Mouse (Mus musculus): ENCODE measurements at regions not wholly inside any gene's neighbourhood (a gene's known extent, or its start where the extent isn't known, plus 50 kb on each side); places are given as distances from the start of the nearest gene placed in this dataset.

- no peak overlapping the region for H3K9ac ChIP-seq
- 0 out of 2 replicates have a peak, but pooled peaks cover 3% of the 10 kb centered on the region for H3K4me1 ChIP-seq
- no peaks in the 10 kb centered on the region for H3K27me3 ChIP-seq
- no peak overlapping the region for H3K4me3 ChIP-seq
- no peak for ATAC-seq (ENCODE audit: insufficient number of reproducible peaks, low FRiP score, low TSS enrichment, low read depth)
- no peak overlapping the region for H3K4me2 ChIP-seq
- no peaks in the 10 kb centered on the region for H3K9me3 ChIP-seq
- 69% methylated on average over 9 of the region's 9 CpGs for whole genome bisulfite sequencing
- H3K36me3 ChIP-seq, result no peaks in the 10 kb centered on the region
- H3K27ac ChIP-seq, result no peak overlapping the region
Measured at GRCm38 (mm10) chr2:160170975-160171515, 162.9 kb downstream of the Gm826 start.

DNA sequence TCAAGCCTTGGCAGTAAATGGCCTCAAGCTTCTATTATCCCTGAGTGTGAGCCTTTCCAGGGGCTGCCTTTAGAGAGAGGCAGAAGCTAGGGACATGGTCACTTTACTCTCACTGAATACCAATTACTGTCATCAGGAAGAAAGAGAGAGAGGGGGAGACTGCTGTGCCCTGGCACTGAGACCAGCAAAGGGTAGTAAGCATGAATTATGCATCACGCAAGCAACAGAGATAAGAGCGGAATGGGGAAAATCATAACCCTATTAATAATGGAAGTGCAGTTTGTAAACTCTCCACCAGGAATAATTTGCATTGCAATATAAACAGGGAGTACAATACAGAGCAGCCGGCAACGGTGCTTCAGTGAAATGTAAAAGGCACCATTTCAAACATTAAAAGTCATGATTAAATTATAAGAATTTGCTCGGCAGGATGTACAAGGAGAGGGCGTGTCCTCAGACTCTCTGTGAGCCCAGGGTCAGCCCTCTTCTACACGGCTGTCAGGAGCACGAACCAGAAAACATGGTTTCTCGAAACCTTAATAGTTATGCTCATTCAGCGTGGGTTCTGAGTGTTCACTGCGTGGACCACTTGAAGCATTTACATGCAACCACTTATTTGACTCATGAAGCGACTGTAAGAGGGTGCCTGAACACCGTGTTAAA lies 175.2 kb downstream of the Gm826 start:
- no peak overlapping the region for H3K9ac ChIP-seq
- H3K27me3 ChIP-seq, result no peaks in the 10 kb centered on the region
- no peaks in the 10 kb centered on the region; the same call in 1 of the 2 replicates for H3K4me1 ChIP-seq
- H3K27ac ChIP-seq, result no peak overlapping the region
- no peaks in the 10 kb centered on the region for H3K9me3 ChIP-seq
- no peak for ATAC-seq (ENCODE audit: insufficient number of reproducible peaks, low FRiP score, low TSS enrichment, low read depth)
- no peak overlapping the region for H3K4me3 ChIP-seq
- H3K36me3 ChIP-seq, result no peaks in the 10 kb centered on the region
- WGBS, result 81% methylated on average over 13 of the region's 13 CpGs
- no peak overlapping the region for H3K4me2 ChIP-seq

DNA sequence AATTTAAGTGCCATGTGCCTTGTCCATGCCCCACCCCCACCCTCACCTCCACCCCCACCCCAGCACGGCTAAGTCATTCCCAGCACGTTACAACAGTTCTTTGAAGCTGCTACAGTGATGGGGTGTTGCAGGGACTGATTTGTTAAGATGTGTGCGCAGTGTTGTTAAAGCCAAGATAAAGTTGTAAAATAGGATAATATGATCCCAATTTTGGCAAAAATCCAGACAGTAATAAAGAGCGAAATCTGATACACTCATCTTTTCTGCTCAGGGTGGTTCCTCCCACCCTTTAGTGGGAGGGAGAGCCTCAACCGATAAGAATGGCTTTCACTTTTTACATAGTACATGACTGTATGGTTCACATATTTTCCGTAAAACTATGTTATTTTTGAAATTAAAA lies 180.2 kb downstream of the Gm826 start:
- Histone ChIP-seq H3K4me3 (no peak overlapping the region), H3K36me3 (no peaks in the 10 kb centered on the region), H3K4me2 (no peak overlapping the region), H3K9ac (no peak overlapping the region), H3K27ac (no peak overlapping the region), H3K27me3 (no peaks in the 10 kb centered on the region), H3K4me1 (peaks cover under 1% of the 10 kb centered on the region; the same call in 1 of the 2 replicates), H3K9me3 (no peaks in the 10 kb centered on the region)
- no peak; the same call in 1 of the 2 replicates for ATAC-seq (ENCODE audit: insufficient number of reproducible peaks, low FRiP score, low TSS enrichment, low read depth)
- WGBS, result 35% methylated on average over 6 of the region's 6 CpGs

GRCm38 (mm10) chr2:160152101-160152500 lies 181.9 kb downstream of the Gm826 start:
- Histone ChIP-seq H3K4me3 (no peak overlapping the region), H3K36me3 (no peaks in the 10 kb centered on the region), H3K27ac (no peak overlapping the region), H3K4me2 (no peak overlapping the region), H3K4me1 (peaks cover 4% of the 10 kb centered on the region; the same call in 1 of the 2 replicates), H3K9ac (no peak overlapping the region), H3K27me3 (no peaks in the 10 kb centered on the region), H3K9me3 (no peaks in the 10 kb centered on the region)
- ATAC-seq (ENCODE audit: insufficient number of reproducible peaks, low FRiP score, low TSS enrichment, low read depth), result no peak
- WGBS, result 85% methylated on average over 3 of the region's 3 CpGs

DNA sequence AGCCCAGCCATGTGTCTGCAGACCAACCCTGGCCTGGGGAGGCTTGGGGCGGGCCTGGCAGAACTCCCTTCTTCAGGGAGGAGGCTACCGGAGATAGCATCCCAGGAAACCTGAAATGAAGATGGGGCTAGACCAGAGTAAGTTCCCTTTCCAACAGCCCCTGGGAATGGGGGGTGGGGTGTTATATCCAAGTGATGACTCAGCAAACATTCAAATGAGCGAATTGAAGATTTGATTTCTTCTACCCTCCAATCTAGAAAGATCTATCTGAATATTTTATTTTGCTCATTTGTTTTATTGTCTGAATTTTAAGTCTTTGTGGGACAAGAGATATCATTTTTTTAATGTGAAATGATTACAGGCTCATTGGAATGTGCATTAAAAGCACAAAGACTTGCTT lies 185.0 kb downstream of the Gm826 start:
- no peak for ATAC-seq (ENCODE audit: insufficient number of reproducible peaks, low FRiP score, low TSS enrichment, low read depth)
- no peak overlapping the region for H3K4me3 ChIP-seq
- H3K36me3 ChIP-seq, result no peaks in the 10 kb centered on the region
- H3K4me2 ChIP-seq, result no peak overlapping the region
- no peaks in the 10 kb centered on the region for H3K27me3 ChIP-seq
- no peaks in the 10 kb centered on the region for H3K9me3 ChIP-seq
- 0 out of 2 replicates have a peak, but pooled peaks cover 4% of the 10 kb centered on the region for H3K4me1 ChIP-seq
- no peak overlapping the region for H3K27ac ChIP-seq
- H3K9ac ChIP-seq, result no peak overlapping the region
- WGBS, result 81% methylated on average over 3 of the region's 3 CpGs

DNA sequence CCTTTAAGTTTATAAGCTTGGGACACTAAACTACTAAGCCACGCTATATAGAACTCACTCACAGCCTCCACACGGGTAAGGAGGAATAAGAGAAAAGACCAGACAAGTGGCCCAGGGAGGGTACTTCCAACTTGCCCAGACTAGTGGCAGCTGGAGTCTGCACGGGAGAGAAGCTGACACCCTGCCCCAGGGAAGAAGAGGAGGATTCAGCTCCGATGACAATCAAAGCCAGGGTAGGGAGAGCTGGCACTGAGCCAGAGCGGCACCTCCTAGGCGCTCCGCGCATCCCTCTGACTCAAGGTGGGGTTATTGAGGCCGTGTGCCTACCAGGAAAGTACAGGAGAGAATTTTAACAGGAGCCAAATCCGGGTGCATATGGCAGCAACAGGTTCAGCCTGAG lies 185.4 kb downstream of the Gm826 start:
- no peak overlapping the region for H3K4me2 ChIP-seq
- no peaks in the 10 kb centered on the region for H3K27me3 ChIP-seq
- no peaks in the 10 kb centered on the region for H3K9me3 ChIP-seq
- ATAC-seq (ENCODE audit: insufficient number of reproducible peaks, low FRiP score, low TSS enrichment, low read depth), result peak; percentile 48
- no peaks in the 10 kb centered on the region for H3K36me3 ChIP-seq
- H3K4me3 ChIP-seq, result no peak overlapping the region
- no peak overlapping the region for H3K9ac ChIP-seq
- H3K27ac ChIP-seq, result no peak overlapping the region
- WGBS, result 60% methylated on average over 10 of the region's 10 CpGs
- 0 out of 2 replicates have a peak, but pooled peaks cover 4% of the 10 kb centered on the region for H3K4me1 ChIP-seq

GRCm38 (mm10) chr2:160148031-160148430 lies 185.9 kb downstream of the Gm826 start:
- no peaks in the 10 kb centered on the region for H3K27me3 ChIP-seq
- no peak overlapping the region for H3K4me2 ChIP-seq
- H3K4me1 ChIP-seq, result 0 out of 2 replicates have a peak, but pooled peaks cover 4% of the 10 kb centered on the region
- H3K9ac ChIP-seq, result no peak overlapping the region
- ATAC-seq (ENCODE audit: insufficient number of reproducible peaks, low FRiP score, low TSS enrichment, low read depth), result no peak
- H3K36me3 ChIP-seq, result no peaks in the 10 kb centered on the region
- 52% methylated on average over 2 of the region's 2 CpGs for WGBS
- H3K9me3 ChIP-seq, result no peaks in the 10 kb centered on the region
- no peak overlapping the region for H3K27ac ChIP-seq
- no peak overlapping the region for H3K4me3 ChIP-seq

DNA sequence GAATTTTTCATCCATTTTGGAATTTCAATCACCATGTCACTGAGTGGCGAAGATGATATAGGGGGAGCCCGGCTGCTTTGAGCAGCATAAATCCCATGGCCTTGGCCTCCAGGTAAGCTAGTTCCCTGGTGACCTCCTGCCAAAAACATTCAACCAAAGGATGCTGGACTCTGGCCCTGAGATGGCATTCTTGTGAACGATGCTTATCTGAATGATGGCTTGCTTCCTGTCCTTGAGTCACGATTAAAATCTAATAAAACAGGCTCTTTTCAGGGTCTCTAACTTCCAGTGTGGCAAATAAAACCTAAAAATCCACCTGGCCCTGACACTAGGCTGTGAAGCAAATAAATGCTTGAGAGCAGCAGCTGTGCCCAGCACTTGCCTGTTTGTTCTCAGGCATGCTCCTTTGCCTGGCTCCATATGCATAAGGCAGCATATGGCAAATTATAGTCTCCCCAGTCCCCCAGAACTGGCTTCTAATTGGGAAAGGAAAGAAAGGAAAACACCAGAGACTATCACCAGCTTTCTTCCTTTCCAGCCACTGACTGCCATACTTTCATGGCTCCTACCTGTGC lies 193.7 kb downstream of the Gm826 start:
- 56% methylated on average over 4 of the region's 4 CpGs for WGBS
- ATAC-seq (ENCODE audit: insufficient number of reproducible peaks, low FRiP score, low TSS enrichment, low read depth), result no peak
- H3K27ac ChIP-seq, result no peak overlapping the region

GRCm38 (mm10) chr2:160138091-160138490 lies 195.9 kb downstream of the Gm826 start:
- Histone ChIP-seq H3K27me3 (no peaks in the 10 kb centered on the region), H3K9ac (no peak overlapping the region), H3K27ac (no peak overlapping the region), H3K4me1 (no peaks in the 10 kb centered on the region), H3K4me2 (no peak overlapping the region), H3K4me3 (no peak overlapping the region), H3K9me3 (no peaks in the 10 kb centered on the region), H3K36me3 (no peaks in the 10 kb centered on the region)
- WGBS, result 79% methylated on average over 2 of the region's 2 CpGs
- no peak for ATAC-seq (ENCODE audit: insufficient number of reproducible peaks, low FRiP score, low TSS enrichment, low read depth)

More for the DNA sequence above, 193.7 kb downstream of the Gm826 start:
- H3K9ac ChIP-seq, result no peak overlapping the region
- H3K9me3 ChIP-seq, result no peaks in the 10 kb centered on the region
- no peak overlapping the region for H3K4me2 ChIP-seq
- no peaks in the 10 kb centered on the region for H3K27me3 ChIP-seq
- no peaks in the 10 kb centered on the region for H3K36me3 ChIP-seq
- no peak overlapping the region for H3K4me3 ChIP-seq
- H3K4me1 ChIP-seq, result no peaks in the 10 kb centered on the region

DNA sequence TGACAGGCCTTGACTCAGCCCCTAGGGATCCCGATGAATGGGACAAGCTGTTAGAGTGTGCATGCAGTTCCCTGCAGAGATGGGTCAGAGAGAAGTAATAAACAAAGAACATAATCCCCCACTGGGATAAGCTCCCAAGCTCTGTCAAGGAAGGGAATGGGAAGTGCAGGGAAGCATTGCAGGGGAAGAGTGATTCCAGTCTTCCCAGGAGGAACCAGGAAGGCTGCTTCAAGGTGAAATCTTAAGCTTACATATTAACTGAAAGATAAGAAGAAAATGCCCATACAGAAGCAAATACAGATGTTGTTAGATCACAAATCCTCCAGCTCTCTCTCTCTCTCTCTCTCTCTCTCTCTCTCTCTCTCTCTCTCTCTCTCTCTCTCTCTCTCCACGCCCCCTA lies 202.2 kb downstream of the Gm826 start:
- Histone ChIP-seq H3K9me3 (no peaks in the 10 kb centered on the region), H3K9ac (no peak overlapping the region), H3K4me1 (no peaks in the 10 kb centered on the region), H3K27ac (no peak overlapping the region), H3K4me3 (no peak overlapping the region), H3K4me2 (no peak overlapping the region), H3K36me3 (no peaks in the 10 kb centered on the region), H3K27me3 (no peaks in the 10 kb centered on the region)
- ATAC-seq (ENCODE audit: insufficient number of reproducible peaks, low FRiP score, low TSS enrichment, low read depth), result no peak
- 74% methylated on average over 2 of the region's 2 CpGs for WGBS

DNA sequence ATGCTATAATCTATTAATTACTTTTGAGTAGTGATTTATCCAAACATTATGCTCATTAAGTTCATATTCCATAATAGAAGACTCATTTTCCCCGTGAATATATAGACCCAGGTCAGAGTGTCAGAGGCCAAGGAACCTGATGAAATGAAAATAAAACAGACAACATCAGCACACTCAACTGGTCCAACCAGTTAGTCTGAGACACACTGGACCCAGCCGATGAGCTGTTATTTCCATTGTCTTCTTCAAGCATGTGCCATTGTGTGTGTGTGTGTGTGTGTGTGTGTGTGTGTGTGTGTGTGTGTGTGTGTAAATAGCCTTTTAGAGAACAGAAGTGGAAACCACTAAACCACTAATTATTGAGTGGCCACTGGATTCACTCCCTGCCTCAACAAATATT lies 202.6 kb downstream of the Gm826 start:
- H3K9ac ChIP-seq, result no peak overlapping the region
- no peaks in the 10 kb centered on the region for H3K9me3 ChIP-seq
- H3K4me1 ChIP-seq, result no peaks in the 10 kb centered on the region
- no peak for ATAC-seq (ENCODE audit: insufficient number of reproducible peaks, low FRiP score, low TSS enrichment, low read depth)
- no peaks in the 10 kb centered on the region for H3K36me3 ChIP-seq
- H3K27ac ChIP-seq, result no peak overlapping the region
- H3K4me3 ChIP-seq, result no peak overlapping the region
- WGBS, result 70% methylated on average over 2 of the region's 2 CpGs
- H3K27me3 ChIP-seq, result no peaks in the 10 kb centered on the region
- no peak overlapping the region for H3K4me2 ChIP-seq

DNA sequence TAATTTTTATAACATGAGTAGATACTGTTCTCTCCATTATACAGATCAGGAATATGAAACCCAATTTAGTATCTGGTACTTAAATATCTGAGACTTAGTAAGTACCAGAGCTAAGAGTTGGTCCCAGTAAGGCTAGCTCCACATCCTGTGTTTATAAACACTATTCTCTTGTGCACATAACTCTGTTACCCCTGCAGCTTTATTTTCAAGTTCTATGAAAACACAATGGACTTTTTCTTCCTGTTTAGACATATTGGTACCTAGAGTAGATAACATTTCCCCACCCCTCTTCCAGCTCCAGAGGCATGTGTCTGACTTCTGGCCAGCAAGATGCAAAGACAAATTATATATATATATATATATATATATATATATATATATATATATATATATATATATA lies 216.8 kb downstream of the Gm826 start:
- Histone ChIP-seq H3K27ac (no peak overlapping the region), H3K4me3 (no peak overlapping the region), H3K4me1 (no peaks in the 10 kb centered on the region), H3K9me3 (no peaks in the 10 kb centered on the region), H3K9ac (no peak overlapping the region), H3K27me3 (0 out of 2 replicates have a peak, but pooled peaks cover 5% of the 10 kb centered on the region), H3K36me3 (no peaks in the 10 kb centered on the region), H3K4me2 (no peak overlapping the region)
- ATAC-seq (ENCODE audit: insufficient number of reproducible peaks, low FRiP score, low TSS enrichment, low read depth), result no peak
